Mouse (Mus musculus) limb, embryonic 11.5 days (tissue): ENCODE data around the gene Gm16223. TPM values are rescaled to one million over a fixed set of nuclear protein-coding genes. Genes with fewer than 3 reads are reported as not detected.

Experiments
- ATAC-seq: fragments of 200-750 bp; cut with Nextera tagmentation; 2 replicates; pipeline ENCODE4 v1.8.0; 2017; ENCODE audit warnings: low read depth; ENCODE audit not compliant: insufficient number of reproducible peaks, low FRiP score, low TSS enrichment
- DNase-seq: peaks from one replicate; pipeline ENCODE4 v3.0.0-alpha.2; 2015; ENCODE audit warnings: low spot score
- H3K27ac ChIP-seq: fragments of 300-500 bp; sonication (generic); replicated peaks from 2 replicates; pipeline ENCODE4 v1.5.1; 2014; ENCODE audit warnings: low read depth, mild to moderate bottlenecking, low read length
- H3K27me3 ChIP-seq: fragments of 300-500 bp; sonication (generic); 2 replicates; pipeline ENCODE4 v1.6.1; 2014; ENCODE audit warnings: mild to moderate bottlenecking, low read length, mixed read lengths; ENCODE audit not compliant: control insufficient read depth, insufficient read depth
- H3K36me3 ChIP-seq: fragments of 300-500 bp; sonication (generic); 2 replicates; pipeline ENCODE4 v1.6.1; 2014; ENCODE audit warnings: mild to moderate bottlenecking, low read length, moderate library complexity, mixed read lengths; ENCODE audit not compliant: control insufficient read depth, insufficient read depth
- H3K4me1 ChIP-seq: fragments of 300-500 bp; sonication (generic); 2 replicates; pipeline ENCODE4 v1.6.1; 2014; ENCODE audit warnings: low read length, mixed read lengths; ENCODE audit not compliant: control insufficient read depth, insufficient read depth
- H3K4me2 ChIP-seq: fragments of 300-500 bp; sonication (generic); 2 replicates; pipeline ENCODE4 v1.6.1; 2014; ENCODE audit warnings: low read depth, mild to moderate bottlenecking, moderate library complexity; ENCODE audit not compliant: severe bottlenecking
- H3K4me3 ChIP-seq: fragments of 300-500 bp; sonication (generic); 2 replicates; pipeline ENCODE4 v1.5.1; 2014; ENCODE audit warnings: low read depth, low read length
- H3K9ac ChIP-seq: fragments of 300-500 bp; sonication (generic); 2 replicates; pipeline ENCODE4 v1.6.1; 2014; ENCODE audit warnings: mild to moderate bottlenecking, low read length
- H3K9me3 ChIP-seq: fragments of 300-500 bp; sonication (generic); 2 replicates; pipeline ENCODE4 v1.6.1; 2016; ENCODE audit warnings: low read length; ENCODE audit not compliant: control insufficient read depth
- WGBS: fragments of 180-500 bp; shearing (Covaris S2); extraction: QIAGEN DNeasy Blood & Tissue Kit; methylation state at CpG from one replicate; pipeline ENCODE4 v1.1.7; 2014; 5-methylcytosine and 5-hydroxymethylcytosine counted together
- polyA plus RNA-seq: library from polyadenylated mRNA; unstranded; fragments of >200 nt; fragmentation: Nextera tagmentation; extraction: Ambion mirVana; gene quantifications from 2 replicates; pipeline ENCODE4 v1.2.1, GENCODE M21; 2014

Gm16223 gene
- polyA plus RNA-seq, 1 experiment from 2014 or later, result not detected

GRCm38 (mm10) chr5:42239806-42240205 is 172.0 kb downstream of the Gm16223 start:
- H3K27ac ChIP-seq, result no peak overlapping the region
- DNase-seq (no peak), ATAC-seq (no peak)
- no peaks in the 10 kb centered on the region for H3K4me1 ChIP-seq
- H3K9me3 ChIP-seq, result no peaks in the 10 kb centered on the region
- H3K4me3 ChIP-seq, result no peak overlapping the region
- H3K36me3 ChIP-seq, result no peaks in the 10 kb centered on the region
- H3K4me2 ChIP-seq, result no peak overlapping the region
- no peaks in the 10 kb centered on the region for H3K27me3 ChIP-seq
- H3K9ac ChIP-seq, result no peak overlapping the region

GRCm38 (mm10) chr5:42250376-42250775 is 182.6 kb downstream of the Gm16223 start:
- Histone ChIP-seq H3K36me3 (no peaks in the 10 kb centered on the region), H3K4me2 (no peak overlapping the region), H3K9ac (no peak overlapping the region), H3K4me1 (no peaks in the 10 kb centered on the region), H3K9me3 (no peaks in the 10 kb centered on the region), H3K27ac (no peak overlapping the region), H3K4me3 (no peak overlapping the region), H3K27me3 (no peaks in the 10 kb centered on the region)
- no peak for DNase-seq
- ATAC-seq, result no peak
- whole genome bisulfite sequencing, result 85% methylated on average over 3 of the region's 3 CpGs

Other genes starting within 250 kb of the Gm16223 start
- 24.2 and 26.4 TPM in 2 replicates for gene Bod1l, start 223.6 kb upstream of the Gm16223 start, polyA plus RNA-seq